Mouse (Mus musculus) neural tube, embryonic 10.5 days (tissue): ENCODE results near the gene Aldh1b1.

Source experiments
- DNase-seq: peaks from one replicate; pipeline ENCODE4 v3.0.0-alpha.2; 2017; ENCODE audit warnings: low spot score; ENCODE audit errors: extremely low spot score

The Aldh1b1 gene

GRCm38 (mm10) chr4:45798964-45799363, at the start of gene Aldh1b1:
TSS of gene Aldh1b1 (plus strand) at chr4:45799022.
- DNase-seq = peak; percentile 75

GRCm38 (mm10) chr4:45749449-45749848, 49.4 kb upstream of the Aldh1b1 start:
- DNase-seq = no peak

GRCm38 (mm10) chr4:45750477-45750876, 48.3 kb upstream of the Aldh1b1 start:
- DNase-seq = no peak

GRCm38 (mm10) chr4:45753211-45753809, 45.5 kb upstream of the Aldh1b1 start:
- DNase-seq = no peak

DNA sequence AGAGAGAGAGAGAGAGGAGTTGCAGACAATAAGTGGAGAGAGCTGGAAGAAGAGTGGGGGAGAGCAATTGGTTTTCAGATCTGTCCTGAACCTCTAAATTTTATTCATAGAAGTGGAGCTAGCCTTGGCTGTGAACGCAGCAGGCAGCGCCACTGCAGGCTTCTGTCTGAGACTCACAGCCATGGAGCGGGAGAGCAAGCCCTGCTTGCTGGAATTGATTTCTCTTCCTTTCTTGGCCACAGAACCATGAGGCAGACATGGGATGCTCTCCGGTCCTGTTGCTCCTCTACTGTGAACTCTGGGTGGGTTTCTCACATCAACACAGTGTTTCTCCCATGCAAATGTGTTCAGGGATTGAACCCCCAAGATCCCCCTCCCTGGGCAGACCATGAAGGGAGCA, 44.7 kb upstream of the Aldh1b1 start:
- DNase-seq = no peak

DNA sequence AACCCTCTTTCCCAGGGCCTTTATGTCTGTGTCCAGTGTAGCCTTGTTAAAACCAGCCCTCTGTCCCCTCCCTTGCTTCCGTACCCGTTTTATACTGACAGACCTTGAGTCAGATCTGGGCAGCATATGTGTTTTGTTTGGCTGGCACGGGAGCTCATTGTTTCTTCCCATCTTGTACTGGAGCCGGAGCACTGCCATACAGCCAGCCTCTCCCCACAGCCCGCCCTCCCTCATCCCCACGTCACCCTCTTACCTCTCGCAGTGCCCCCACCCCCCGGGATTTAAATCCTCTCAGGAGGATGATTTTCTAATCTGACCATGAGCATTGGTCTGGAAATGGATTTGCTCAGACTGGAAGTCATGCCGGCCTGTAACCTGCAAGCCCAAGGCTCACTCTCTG, 43.7 kb upstream of the Aldh1b1 start:
- no peak for DNase-seq

DNA sequence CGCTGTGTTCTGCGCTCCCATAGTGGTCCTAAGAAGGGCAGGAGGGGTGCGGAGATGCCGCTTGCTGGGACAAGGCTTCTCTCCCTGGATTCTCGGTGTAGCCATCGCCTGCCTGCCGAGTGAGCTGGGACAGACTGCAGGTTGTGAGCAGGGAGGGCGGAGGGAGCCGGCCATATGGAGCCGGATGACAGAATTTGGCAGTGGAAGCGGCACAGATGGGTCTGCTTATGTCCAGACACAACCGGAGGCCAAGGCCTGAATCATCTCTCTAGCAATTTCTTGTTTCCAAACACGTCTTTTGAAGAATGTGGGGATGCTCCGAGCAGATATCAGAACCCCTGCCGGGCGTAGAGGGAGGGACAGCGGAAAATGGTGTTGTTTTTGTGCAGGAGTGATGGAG, 42.9 kb upstream of the Aldh1b1 start:
- no peak for DNase-seq

DNA sequence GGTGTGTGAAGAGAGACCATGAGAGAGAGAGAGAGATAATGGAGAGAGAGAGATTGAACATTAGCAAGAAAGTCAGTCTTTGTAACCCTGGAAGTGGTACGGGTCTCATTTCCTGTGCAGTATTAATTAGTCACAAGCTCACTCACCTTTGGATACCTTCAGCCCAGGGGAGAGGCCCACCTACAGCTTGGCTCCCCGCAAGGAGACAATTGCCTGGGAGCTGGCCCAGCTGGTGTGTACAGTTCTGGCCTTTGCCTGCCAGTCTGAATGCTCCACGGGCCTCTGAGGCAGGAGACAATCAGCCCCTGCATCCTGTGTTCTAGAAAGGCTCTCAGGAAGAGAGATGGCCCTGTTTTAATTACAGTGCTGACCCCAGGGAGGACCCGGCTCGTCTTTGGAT, 40.9 kb upstream of the Aldh1b1 start:
- no peak for DNase-seq

DNA sequence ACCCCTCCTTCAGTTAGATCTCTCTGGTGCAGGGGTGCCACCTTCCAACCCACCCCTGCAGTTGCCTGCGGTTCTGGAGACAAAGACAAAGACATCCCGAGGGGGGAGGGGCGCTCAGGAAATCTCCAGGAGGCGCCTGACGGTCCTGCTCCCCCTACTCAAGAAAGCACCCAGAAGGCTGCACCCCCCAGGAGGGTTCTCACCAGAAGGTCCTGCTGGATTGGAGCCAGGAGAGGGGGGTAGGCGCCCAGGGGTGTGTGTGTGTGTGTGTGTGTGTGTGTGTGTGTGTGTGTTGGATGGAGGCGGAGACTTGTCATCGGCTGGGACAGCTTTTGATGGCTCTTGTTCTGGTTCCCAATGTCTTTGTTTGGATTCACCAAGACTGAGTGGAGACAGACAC, 39.4 kb upstream of the Aldh1b1 start:
- DNase-seq = no peak

DNA sequence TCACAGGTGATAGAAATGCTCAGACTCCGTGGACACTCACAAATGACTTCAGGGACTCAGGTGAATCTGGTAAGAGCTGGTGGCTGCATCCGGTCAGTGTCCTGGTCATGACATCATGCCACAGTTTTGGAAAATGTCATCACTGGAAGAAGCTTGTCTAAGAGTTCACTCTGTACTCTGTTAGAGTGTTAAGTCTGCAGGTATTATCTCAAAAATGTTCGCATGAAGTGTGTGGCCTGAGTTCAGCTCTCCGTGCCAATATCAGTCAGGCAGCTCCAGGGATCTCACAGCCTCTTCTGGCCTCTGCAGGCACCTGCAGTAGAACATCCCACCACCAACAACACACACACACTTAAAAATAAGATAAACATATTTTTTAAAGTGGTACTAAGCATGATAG, 36.2 kb upstream of the Aldh1b1 start:
- no peak for DNase-seq

DNA sequence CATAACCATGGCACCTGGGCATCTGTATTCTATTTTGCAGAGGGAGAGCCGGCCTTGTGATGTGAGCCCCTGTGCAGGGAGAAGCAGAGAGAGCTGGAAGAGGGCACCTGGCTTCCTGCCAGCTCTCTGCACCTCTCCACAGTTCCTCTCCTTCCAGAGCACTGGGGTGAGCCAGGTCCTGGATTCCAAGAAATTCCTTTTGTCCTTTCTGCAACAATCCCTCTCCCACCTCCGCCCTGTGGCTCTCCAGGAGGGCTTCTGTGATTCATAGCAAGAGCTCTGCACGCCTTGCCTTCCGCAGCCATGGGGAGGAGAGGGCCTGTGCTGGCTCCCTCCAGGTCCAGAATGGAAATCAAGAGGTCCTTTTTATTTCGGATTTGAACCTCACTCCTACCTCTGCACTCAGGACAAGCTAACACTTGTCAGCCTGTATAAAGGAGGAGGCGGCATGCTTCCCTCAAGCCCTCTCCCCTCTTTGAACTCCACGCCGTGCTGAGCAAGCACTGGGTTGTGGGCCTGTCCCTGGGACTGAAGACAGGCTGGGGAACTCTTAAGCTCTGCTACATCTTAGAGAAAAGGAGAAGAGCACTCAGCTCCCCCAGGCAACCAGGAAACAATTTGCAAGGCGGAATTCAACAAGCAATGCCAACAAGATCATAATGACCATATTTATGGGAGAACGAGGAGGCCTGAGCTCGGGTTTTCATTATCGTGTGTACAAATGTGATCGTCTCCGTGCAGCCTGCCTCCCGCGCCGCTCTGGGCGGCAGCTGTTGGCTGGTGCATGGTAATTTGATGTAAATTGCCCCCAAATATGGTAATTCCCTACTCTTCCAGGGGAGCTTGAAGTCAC, 35.3 kb upstream of the Aldh1b1 start:
- peak; percentile 52 for DNase-seq

DNA sequence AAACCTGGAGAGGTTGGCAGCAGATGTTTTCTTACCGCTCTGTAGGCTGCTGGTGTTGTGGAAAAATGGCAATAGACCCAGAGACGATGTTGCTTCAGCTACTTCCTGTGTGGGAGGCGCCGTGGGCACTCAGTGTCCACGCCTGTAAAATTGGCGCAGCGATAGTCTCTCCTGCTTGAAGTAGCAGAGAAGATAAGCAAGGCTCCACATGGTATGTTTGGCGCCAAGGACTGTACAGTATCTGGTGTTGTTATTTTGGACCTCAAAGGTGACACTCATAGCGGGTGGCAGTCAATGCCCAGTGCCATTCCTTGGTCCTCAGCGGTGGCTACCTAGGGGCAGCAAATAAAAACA, 34.7 kb upstream of the Aldh1b1 start:
- no peak for DNase-seq

DNA sequence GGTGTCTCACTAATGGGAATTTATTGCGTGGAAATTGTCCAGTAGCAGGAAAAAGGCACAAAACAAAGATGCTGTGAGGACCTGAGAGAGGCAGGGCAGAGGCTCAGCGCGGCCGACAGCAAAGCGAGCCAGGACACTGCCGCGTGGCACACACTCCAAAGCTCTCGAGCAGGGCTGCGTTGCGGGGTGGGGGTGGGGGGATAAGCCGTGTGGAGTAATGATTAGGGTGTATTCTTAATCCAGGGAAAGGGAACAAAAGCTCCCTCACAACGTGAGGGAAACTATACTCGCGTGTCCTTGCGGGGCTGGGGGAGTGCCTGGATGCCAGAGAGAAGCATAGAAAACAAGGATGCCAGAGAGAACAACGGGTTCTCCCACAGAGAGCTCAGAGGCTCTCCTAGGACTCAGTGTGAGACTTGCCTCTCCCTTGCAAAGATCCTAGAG, 33.7 kb upstream of the Aldh1b1 start:
- peak; percentile 55 for DNase-seq

DNA sequence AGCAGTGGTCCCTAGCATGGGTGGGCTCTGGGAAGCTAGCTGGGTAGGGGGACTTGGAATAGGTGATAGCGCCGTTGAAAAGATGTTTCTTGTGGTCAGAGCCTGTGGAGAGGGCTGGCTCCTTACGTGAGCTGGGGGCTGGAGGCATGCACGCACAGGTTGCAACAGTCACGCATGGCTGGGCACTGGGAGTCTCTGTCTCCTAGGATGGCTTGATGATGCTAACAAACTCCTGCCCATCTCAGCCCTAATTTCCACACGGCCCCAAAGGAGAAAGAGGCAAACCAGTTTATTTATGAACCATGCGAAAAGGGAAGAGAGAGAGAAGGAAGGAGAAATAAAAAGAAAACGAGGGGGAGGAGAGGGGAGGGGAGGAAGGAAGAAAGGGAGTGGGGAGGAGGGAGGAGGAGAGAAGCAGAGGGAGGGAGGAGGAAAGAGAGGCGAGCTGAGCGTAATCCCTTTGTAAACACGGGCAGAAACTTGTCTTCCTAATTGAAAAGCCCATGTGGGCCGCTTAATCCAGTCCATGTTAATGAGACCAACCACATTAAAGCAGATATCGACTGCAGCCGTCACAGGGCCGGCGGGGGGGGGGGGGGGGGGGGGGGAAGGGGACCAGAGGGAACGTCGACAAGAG, 33.1 kb upstream of the Aldh1b1 start:
- DNase-seq = peak; percentile 32

DNA sequence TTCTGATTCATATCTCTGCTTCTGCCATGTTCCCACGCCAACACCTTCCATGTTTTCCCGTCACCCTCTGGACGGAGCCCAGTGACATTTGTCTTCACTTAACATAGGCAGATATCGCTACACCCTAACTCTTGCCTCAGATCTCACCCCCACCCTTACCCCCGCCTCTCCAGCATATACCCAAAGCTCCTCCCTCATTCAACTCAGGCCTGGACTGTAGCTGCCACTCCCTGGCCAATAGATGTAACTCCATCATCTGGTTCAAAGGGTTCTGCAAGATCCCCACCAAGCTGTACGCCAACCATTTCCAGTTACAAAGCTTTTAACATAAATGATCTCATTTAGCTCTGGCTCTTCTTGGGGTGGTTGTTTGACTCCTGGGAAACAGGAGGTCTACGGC, 32.0 kb upstream of the Aldh1b1 start:
- DNase-seq = no peak

GRCm38 (mm10) chr4:45767891-45768558, 30.8 kb upstream of the Aldh1b1 start:
- no peak for DNase-seq

GRCm38 (mm10) chr4:45769141-45769540, 29.7 kb upstream of the Aldh1b1 start:
- no peak for DNase-seq

DNA sequence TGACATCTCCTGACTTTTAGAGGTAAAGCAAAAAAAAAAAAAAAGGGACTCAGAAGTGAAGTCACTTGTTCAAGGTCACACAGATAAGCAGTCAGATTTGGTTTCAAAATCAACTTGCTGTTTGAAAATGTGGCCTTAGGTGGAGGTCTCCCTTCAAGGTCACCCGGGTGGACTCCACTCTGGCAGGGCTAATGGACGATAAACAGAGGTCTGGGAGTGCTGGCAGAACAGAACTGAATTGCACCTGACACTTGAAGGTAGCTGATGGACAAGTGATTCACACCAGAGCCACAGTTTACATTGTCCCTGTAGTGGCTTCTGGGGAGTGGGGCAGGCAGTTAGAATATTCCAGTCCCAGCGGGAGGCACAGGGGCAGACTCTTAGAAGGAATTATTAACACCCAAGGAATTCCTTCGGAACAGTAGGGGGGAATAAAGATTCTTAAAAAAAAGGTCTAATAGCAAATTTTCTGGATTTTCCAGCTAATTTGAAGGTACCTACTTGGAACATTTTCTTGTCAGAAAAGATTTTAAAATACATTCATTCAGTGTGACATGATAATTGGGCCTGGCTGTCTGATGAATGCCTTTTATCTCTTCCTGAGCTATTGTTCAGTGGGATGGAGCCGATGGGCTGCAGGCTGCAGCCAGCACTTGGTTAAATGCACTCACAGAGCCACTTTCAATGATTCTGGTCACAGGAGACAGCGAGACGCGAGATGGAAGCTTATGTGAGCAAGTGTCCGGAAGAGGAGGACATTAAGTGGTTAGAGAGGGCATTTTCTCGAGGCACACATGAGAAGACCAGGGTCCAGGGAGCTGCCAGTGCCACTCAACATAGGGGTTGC, 28.8 kb upstream of the Aldh1b1 start:
- DNase-seq = peak; percentile 41

DNA sequence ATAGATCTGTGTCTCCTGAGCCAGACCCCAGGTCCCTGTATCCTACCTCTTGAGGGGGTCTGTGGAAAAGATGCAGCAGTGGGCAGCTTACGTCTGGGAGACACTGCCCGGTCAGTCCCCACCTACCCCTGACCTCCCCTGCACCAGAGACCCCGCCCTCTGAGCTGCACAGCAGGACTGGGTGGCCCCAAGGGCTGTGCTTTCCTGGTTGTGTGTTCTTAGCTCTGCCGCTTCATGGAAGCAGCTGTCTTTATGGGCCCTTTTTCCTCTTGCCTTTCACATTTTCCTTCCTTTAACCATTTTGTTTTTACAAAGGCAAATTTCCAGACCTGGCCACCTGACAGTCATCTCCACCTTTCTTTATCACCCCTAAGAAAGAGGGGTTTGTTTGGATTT, 28.2 kb upstream of the Aldh1b1 start:
- DNase-seq = no peak

- DNase-seq = no peak
These were observed 27.6 kb upstream of the Aldh1b1 start for GRCm38 (mm10) chr4:45771173-45771572.

- peak; percentile 83 for DNase-seq
These were observed 27.2 kb upstream of the Aldh1b1 start for GRCm38 (mm10) chr4:45771619-45772018.
